Mouse (Mus musculus): Measurements from ENCODE around the gene C1qa. TPM values are rescaled to one million over a fixed set of nuclear protein-coding genes. Genes with fewer than 3 reads are reported as not detected.

The C1qa gene
- polyA plus RNA-seq (2016; fragmentation: Nextera tagmentation; extraction: Ambion mirVana), result 4.6 and 8.1 TPM in 2 replicates

DNA sequence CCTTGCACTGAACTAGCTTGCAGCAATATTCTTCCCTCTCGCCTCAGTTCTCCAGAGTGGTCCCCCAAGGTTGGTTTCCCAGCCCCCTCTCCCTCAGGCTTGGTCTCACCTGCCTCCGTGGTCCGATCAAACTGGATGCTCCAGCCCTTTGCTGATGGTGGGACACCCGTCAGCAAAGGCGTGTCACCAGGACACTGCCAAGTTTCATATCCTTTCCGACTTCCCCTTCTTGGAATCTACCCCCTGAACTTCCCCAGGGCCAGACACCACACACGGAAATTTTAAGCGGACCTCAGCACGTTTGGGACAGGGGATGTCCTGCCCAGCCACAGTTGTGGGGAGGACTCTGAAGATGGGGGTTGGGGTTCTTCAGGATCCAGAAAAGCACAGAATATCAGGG lies at the start of gene C1qa:
C1qa (minus strand) TSS at position 167 of the 400 bp plus-strand sequence.
- Histone ChIP-seq H3K27me3 (replicated peaks; ENCODE audit: low read depth, poor library complexity, severe bottlenecking) (peaks cover 62% of the 10 kb centered on the region), H3K4me1 (peaks cover 17% of the 10 kb centered on the region), H3K36me3 (replicated peaks) (no peaks in the 10 kb centered on the region), H3K9me3 (no peaks in the 10 kb centered on the region), H3K4me3 (no peak within 1 kb of the TSS), H3K27ac (replicated peaks) (no peak within 1 kb of the TSS)
- 81% methylated on average over 9 of the region's 9 CpGs for WGBS
- no peak for DNase-seq (ENCODE audit: low spot score)

- WGBS, result 68% methylated on average over 17 of the region's 17 CpGs
- DNase-seq (ENCODE audit: low spot score), result peak; percentile 57
- H3K27me3 ChIP-seq (replicated peaks; ENCODE audit: low read depth, poor library complexity, severe bottlenecking), result peaks cover 92% of the 10 kb centered on the region
- no peak overlapping the region for H3K27ac ChIP-seq (replicated peaks)
- H3K9me3 ChIP-seq, result no peaks in the 10 kb centered on the region
- no peak overlapping the region for H3K4me3 ChIP-seq
- peaks cover 56% of the 10 kb centered on the region for H3K4me1 ChIP-seq
- no peaks in the 10 kb centered on the region for H3K36me3 ChIP-seq (replicated peaks)
Observed at GRCm38 (mm10) chr4:136945397-136945796, 46.8 kb upstream of the C1qa start.

DNA sequence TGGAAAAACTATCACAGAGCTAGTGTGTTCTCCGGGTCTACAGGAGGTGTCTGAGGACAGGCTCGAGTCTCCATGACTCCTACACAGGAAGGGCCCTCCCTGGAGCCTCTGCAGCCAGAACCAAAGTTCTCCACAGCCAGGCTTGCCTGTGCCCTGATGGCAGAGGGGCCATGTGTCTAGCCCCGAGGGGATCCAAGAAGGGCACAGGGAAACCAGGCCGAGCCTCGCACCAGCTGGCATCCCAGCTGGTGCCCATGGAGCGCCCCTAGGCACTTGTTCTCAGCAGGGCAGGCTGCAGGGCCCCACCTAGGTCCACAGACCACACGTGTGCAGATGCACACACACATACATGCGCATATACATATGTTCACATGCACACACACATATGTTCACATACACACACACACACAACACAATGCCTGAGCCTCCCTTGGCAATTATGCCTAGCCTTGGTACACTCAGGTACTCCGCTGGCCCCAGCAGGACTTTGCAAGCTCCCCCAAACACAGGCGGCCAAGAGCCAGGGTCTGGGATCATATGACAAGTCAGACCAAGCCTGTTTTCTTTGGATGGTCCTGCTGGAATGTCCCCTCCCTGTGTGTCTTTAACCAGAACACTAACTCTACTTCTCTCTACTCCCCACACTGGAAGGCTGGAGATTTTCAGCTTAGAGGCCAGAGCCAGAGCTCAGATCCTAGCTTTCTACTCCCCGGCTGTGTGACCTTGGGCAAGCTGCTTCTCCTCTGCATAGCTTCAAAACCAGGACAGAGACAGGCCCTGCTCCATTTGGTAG lies 46.2 kb upstream of the C1qa start:
- Histone ChIP-seq H3K27ac (replicated peaks) (no peak overlapping the region), H3K27me3 (replicated peaks; ENCODE audit: low read depth, poor library complexity, severe bottlenecking) (peaks cover 92% of the 10 kb centered on the region), H3K36me3 (replicated peaks) (no peaks in the 10 kb centered on the region), H3K9me3 (no peaks in the 10 kb centered on the region), H3K4me1 (peaks cover 52% of the 10 kb centered on the region), H3K4me3 (no peak overlapping the region)
- 77% methylated on average over 11 of the region's 11 CpGs for WGBS
- DNase-seq (ENCODE audit: low spot score), result no peak

GRCm38 (mm10) chr4:136943175-136943574 lies 44.6 kb upstream of the C1qa start:
- no peak overlapping the region for H3K27ac ChIP-seq (replicated peaks)
- H3K36me3 ChIP-seq (replicated peaks), result no peaks in the 10 kb centered on the region
- peak overlapping the region; percentile 36; the same call in 1 of the 2 replicates for H3K4me3 ChIP-seq
- no peaks in the 10 kb centered on the region for H3K9me3 ChIP-seq
- WGBS, result 21% methylated on average over 13 of the region's 13 CpGs
- H3K4me1 ChIP-seq, result peaks cover 47% of the 10 kb centered on the region
- H3K27me3 ChIP-seq (replicated peaks; ENCODE audit: low read depth, poor library complexity, severe bottlenecking), result peaks cover 88% of the 10 kb centered on the region
- no peak for DNase-seq (ENCODE audit: low spot score)

DNA sequence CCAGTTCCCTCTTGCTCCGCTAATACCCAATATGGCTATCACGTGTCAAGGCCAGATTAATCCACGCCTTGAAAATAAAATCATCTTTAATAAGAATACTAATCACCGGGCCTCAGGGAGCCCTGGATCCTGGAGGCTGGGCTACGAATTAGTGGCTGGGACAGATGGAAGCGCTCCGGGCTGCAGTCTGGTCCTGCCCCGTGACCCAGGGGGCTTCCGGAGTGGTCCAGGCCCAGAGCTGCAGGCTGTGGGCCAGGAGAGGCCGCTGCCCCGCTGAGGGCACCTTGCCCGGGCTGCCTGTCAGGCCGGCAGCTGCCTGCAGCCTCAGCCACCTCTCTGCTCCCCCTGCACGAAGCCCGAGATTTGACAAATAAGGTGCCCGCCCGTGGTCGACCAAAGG lies 44.2 kb upstream of the C1qa start:
- H3K4me3 ChIP-seq, result peak overlapping the region; percentile 36
- peaks cover 84% of the 10 kb centered on the region for H3K27me3 ChIP-seq (replicated peaks; ENCODE audit: low read depth, poor library complexity, severe bottlenecking)
- H3K27ac ChIP-seq (replicated peaks), result no peak overlapping the region
- no peaks in the 10 kb centered on the region for H3K36me3 ChIP-seq (replicated peaks)
- H3K9me3 ChIP-seq, result no peaks in the 10 kb centered on the region
- 19% methylated on average over 18 of the region's 18 CpGs for WGBS
- peak; percentile 31 for DNase-seq (ENCODE audit: low spot score)
- peaks cover 47% of the 10 kb centered on the region for H3K4me1 ChIP-seq

DNA sequence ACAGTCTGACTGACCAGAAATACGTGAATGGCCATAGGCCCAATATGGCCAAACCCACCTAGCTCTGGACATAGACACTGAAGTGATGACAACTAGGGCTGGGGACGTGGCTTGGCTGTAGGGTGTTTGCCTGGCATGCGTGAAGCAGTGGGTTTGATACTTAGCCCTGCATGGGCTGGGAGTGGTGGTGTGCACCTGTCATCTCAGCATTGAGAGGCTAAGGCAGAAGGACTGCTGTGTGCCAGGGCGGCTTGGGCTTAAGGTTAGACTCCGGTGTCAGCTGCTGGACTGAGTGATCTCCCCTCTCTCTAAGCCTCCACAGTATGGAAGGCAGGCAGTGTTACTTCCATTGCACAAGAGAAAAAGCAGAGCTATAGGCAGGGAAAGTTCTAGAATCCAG lies 39.3 kb upstream of the C1qa start:
- peaks cover 64% of the 10 kb centered on the region for H3K27me3 ChIP-seq (replicated peaks; ENCODE audit: low read depth, poor library complexity, severe bottlenecking)
- no peaks in the 10 kb centered on the region for H3K36me3 ChIP-seq (replicated peaks)
- 87% methylated on average over 5 of the region's 5 CpGs for WGBS
- no peak overlapping the region for H3K4me3 ChIP-seq
- no peak for DNase-seq (ENCODE audit: low spot score)
- no peak overlapping the region for H3K27ac ChIP-seq (replicated peaks)
- peaks cover 22% of the 10 kb centered on the region for H3K4me1 ChIP-seq
- H3K9me3 ChIP-seq, result no peaks in the 10 kb centered on the region

GRCm38 (mm10) chr4:136937344-136937743 lies 38.7 kb upstream of the C1qa start:
- no peak for DNase-seq (ENCODE audit: low spot score)
- Histone ChIP-seq H3K27ac (replicated peaks) (no peak overlapping the region), H3K27me3 (replicated peaks; ENCODE audit: low read depth, poor library complexity, severe bottlenecking) (peaks cover 62% of the 10 kb centered on the region), H3K4me3 (no peak overlapping the region), H3K9me3 (no peaks in the 10 kb centered on the region), H3K36me3 (replicated peaks) (no peaks in the 10 kb centered on the region), H3K4me1 (peaks cover 17% of the 10 kb centered on the region)
- 80% methylated on average over 4 of the region's 4 CpGs for WGBS

DNA sequence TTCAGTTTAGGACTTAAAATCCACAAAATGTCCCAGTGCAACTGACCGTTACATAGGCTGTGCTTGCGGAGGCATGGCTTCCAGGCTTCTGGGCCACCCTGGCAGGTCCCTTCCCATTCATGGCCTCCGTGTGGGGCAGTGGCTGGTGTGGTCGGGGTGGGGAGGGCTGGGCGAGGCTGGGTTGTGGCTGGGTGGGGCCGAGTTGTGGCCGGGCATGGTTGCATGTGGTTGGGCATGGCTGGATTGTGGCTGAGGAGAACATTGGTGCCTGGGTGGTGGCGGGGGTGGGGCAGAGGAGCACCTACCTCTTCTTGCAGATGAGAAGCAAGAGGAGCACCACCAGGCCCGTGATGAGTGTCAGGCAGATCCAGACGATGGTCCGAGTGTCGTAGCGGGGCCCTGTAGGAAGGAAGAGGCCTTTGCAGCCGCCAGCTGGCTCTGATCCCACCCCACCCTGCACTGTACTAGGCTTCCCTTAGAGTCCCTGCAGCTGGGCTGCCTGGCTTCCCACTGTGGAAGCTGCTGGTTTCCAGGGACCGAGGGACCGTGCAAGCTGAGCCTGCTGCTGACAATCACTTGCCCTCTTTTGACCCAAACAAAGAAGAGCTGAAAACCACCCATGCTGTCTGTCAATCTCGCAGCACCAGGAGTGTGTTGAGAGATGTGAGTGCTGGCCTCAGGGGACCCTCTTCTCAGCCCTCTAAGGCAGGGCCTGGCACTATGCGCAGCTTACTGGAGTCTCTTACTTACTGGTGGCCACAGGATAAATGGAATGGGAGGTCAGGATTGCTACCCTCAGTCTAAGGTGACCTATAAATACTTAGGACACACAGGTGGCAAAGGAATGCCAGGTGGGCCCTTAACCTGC lies 36.4 kb upstream of the C1qa start:
- Histone ChIP-seq H3K36me3 (replicated peaks) (no peaks in the 10 kb centered on the region), H3K4me1 (peaks cover 15% of the 10 kb centered on the region), H3K4me3 (no peak overlapping the region), H3K27ac (replicated peaks) (no peak overlapping the region), H3K9me3 (no peaks in the 10 kb centered on the region), H3K27me3 (replicated peaks; ENCODE audit: low read depth, poor library complexity, severe bottlenecking) (peaks cover 56% of the 10 kb centered on the region)
- DNase-seq (ENCODE audit: low spot score), result no peak
- 57% methylated on average over 18 of the region's 18 CpGs for WGBS

DNA sequence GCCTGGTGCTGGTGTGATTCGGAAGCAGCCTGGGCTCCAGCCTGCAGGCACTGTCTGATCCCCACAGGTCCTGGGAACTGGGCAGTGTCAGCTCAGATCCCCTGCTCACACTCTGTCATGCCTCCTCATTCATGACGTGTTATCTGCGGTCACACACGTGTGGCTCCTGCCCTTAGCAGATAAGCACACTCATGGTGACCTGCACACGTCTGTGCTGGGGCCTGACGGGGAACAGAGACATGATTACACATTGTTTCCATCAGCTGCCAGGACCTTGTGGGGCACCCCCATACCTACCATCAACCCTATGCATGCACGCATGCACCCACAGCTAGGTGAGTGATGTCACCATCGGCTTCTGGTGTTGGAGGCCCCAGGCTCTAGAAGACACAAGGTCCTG lies 31.9 kb upstream of the C1qa start:
- Histone ChIP-seq H3K4me3 (no peak overlapping the region), H3K27me3 (replicated peaks; ENCODE audit: low read depth, poor library complexity, severe bottlenecking) (peaks cover 48% of the 10 kb centered on the region), H3K36me3 (replicated peaks) (no peaks in the 10 kb centered on the region), H3K4me1 (peaks cover 13% of the 10 kb centered on the region), H3K9me3 (no peaks in the 10 kb centered on the region), H3K27ac (replicated peaks) (no peak overlapping the region)
- WGBS, result 86% methylated on average over 8 of the region's 8 CpGs
- DNase-seq (ENCODE audit: low spot score), result no peak

DNA sequence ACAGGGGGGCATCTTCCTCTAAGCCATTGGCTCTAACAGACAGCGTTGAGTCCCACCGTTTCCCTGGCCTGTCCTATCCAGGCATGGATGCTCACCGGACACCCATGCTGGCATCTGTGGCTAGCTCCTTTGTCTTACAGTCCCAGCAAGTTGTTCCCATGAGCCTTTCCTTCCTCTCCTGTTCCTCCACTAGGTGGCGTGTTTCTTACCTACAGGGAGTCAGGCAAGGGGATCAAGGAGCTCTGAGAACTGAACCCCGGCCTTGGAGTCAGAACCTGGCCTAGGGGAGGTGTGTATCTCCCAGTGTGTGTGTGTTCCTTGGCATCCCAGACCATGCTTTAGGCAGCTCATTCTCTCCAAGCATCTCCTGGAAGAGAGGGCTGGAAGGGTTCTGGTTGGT lies 30.3 kb upstream of the C1qa start:
- Histone ChIP-seq H3K4me1 (no peaks in the 10 kb centered on the region), H3K36me3 (replicated peaks) (no peaks in the 10 kb centered on the region), H3K9me3 (no peaks in the 10 kb centered on the region), H3K27ac (replicated peaks) (no peak overlapping the region), H3K4me3 (no peak overlapping the region), H3K27me3 (replicated peaks; ENCODE audit: low read depth, poor library complexity, severe bottlenecking) (peaks cover 57% of the 10 kb centered on the region)
- peak; percentile 52 for DNase-seq (ENCODE audit: low spot score)
- 12% methylated on average over 5 of the region's 5 CpGs for WGBS

DNA sequence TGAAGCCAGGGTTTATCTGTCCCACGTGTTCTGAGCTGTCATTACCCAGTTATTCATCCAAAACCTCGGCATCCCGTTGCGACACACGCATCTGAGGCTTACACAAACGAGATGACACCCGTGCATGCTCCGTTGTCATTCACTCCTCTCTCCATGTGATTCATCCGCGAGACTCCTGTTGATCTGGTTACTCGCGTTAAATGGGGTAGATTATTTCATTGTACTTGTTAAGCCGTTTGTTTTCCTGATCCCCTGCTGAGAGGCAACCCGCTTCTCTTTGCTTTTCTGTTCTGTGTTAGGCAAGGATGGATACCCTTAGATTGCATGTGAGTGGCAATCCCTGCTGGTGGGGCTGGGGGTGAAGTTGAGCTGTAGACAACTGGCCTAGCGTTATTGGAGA lies 27.2 kb upstream of the C1qa start:
- no peak for DNase-seq (ENCODE audit: low spot score)
- 12% methylated on average over 15 of the region's 15 CpGs for WGBS
- Histone ChIP-seq H3K27me3 (replicated peaks; ENCODE audit: low read depth, poor library complexity, severe bottlenecking) (peaks cover 42% of the 10 kb centered on the region), H3K4me1 (no peaks in the 10 kb centered on the region), H3K36me3 (replicated peaks) (no peaks in the 10 kb centered on the region), H3K9me3 (no peaks in the 10 kb centered on the region), H3K27ac (replicated peaks) (no peak overlapping the region), H3K4me3 (no peak overlapping the region)

DNA sequence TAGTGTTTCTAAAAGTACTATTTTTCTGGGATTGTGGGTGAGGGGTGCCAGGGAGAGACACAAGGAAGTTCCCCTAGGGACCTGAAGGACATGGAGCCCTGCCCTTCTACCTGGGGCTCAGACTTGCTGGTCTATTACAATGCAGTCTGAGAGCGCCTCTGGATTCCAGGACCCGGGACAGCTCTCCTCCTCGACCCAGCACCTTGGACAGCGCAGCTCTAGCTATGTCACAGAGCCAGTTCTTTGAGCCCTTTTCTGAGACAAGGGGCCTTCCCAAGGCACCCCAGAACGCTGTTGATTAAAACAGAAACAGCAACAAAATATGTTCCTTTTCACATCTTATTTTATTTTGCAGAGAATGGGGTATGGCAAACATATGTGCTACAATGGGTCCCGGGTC lies 25.9 kb upstream of the C1qa start:
- peak; percentile 87 for DNase-seq (ENCODE audit: low spot score)
- Histone ChIP-seq H3K4me3 (no peak overlapping the region), H3K27ac (replicated peaks) (no peak overlapping the region), H3K4me1 (no peaks in the 10 kb centered on the region), H3K36me3 (replicated peaks) (no peaks in the 10 kb centered on the region), H3K27me3 (replicated peaks; ENCODE audit: low read depth, poor library complexity, severe bottlenecking) (peaks cover 36% of the 10 kb centered on the region), H3K9me3 (no peaks in the 10 kb centered on the region)
- WGBS, result 5% methylated on average over 6 of the region's 6 CpGs

DNA sequence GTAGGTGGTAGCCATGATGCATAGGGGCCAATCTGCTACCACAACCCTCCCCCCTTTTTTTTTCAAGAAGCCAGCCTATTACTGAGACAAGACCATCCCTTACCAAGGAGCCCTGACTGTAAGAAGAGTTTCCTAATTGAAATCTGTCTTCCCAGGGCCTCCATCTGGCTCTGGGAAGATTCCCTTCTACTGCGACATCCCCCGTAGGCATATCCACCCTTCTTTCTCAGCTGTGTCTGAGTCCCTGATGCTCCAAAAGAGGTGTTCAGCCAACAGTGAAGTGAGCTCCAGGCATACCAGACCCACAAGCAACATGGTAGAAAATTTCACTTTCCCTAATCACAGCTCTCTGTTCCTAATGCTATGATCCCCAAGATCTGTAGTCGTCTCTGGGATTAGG lies 20.9 kb upstream of the C1qa start:
- H3K27me3 ChIP-seq (replicated peaks; ENCODE audit: low read depth, poor library complexity, severe bottlenecking), result peaks cover 3% of the 10 kb centered on the region; the same call in 1 of the 2 replicates

More for the DNA sequence above, 20.9 kb upstream of the C1qa start:
- peaks cover 8% of the 10 kb centered on the region for H3K4me1 ChIP-seq
- WGBS, result 83% methylated on average over 3 of the region's 3 CpGs
- no peaks in the 10 kb centered on the region for H3K9me3 ChIP-seq
- no peak overlapping the region for H3K4me3 ChIP-seq
- no peaks in the 10 kb centered on the region for H3K36me3 ChIP-seq (replicated peaks)
- H3K27ac ChIP-seq (replicated peaks), result no peak overlapping the region
- no peak for DNase-seq (ENCODE audit: low spot score)

Data from embryonic facial prominence, embryonic 10.5 days (tissue).